Mouse (Mus musculus) megakaryocyte progenitor cell, adult 5-6 weeks (primary cell): ENCODE measurements around the gene Ccdc97. TPM values are rescaled to one million over a fixed set of nuclear protein-coding genes. Genes with fewer than 3 reads are reported as not detected.

Experiments
- ATAC-seq: replicated peaks from 2 replicates; pipeline ENCODE4 v1.8.0; 2016; ENCODE audit warnings: mild to moderate bottlenecking, moderate TSS enrichment, inconsistent platforms; ENCODE audit not compliant: poor library complexity
- total RNA-seq, 2 experiments: library from RNA; stranded (forward) in 1 of 2; stranded (reverse) in 1 of 2; fragments of 157-497, 149-512 nt in 1 of 2; fragments of 200-1000 nt in 1 of 2; gene quantifications; 2 replicates each; pipeline versions ENCODE4 v1.2.3 to v1.2.4; 2015 to 2017

The Ccdc97 gene
- total RNA-seq, 2 experiments from 2014 or later = 10.5 to 25.1 TPM

DNA sequence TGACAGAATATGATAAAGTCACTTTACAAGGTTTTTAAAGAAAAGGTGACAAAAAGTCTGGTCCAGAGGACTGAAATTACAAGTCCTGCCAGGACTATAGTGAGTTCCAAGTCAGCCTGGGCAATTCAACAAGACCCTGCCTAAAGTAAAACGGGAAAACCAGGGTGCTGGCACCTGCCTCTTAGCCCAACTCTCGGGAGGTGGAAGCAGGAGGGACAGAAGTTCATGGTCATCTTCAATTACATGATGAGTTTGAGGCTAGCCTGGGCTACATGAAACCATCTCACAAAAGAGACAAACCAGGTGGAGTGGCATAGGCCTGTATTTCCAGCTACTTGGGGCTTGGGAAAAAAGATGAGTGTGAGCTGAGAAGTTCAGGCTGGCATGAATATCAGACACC is 47.2 kb downstream of the Ccdc97 start:
- ATAC-seq = no peak

DNA sequence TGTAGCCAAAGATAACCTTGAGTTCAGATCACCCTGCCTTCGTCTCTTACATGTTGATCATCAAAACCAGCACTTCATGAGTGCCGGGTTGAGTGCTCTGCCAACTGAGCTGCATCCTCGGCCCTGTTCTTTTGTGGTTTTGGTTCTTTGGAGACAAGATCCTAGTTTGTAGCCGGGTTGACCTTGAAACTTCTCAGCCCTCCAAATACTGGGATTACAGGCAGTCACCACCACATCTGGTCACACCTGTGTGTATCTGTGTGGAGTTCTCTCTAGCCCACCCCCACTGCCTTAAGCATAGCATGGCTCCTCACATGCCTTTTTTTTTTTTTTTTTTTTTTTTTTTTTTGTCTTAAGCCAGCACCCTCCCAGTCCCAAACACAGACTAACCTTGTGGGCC is 48.8 kb downstream of the Ccdc97 start:
- no peak for ATAC-seq

DNA sequence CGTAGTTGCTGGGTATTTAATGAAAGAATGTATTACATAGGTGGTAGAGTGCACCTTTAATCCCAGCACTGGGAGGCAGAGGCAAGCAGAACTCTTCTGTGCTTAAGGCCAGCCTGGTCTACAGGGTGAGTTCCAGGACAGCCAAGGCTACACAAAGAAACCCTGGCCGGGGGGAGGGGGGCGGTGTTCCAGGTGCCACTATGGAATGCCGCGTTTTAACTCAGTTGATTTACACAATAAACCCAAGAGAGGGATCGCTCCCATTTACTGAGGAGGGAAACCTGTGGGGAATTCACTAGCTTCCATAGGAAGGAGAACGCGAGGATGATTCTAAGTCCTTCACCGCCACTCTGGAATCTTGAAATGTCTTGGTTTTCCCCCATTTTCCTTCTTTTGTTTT is 49.3 kb downstream of the Ccdc97 start:
- no peak for ATAC-seq

DNA sequence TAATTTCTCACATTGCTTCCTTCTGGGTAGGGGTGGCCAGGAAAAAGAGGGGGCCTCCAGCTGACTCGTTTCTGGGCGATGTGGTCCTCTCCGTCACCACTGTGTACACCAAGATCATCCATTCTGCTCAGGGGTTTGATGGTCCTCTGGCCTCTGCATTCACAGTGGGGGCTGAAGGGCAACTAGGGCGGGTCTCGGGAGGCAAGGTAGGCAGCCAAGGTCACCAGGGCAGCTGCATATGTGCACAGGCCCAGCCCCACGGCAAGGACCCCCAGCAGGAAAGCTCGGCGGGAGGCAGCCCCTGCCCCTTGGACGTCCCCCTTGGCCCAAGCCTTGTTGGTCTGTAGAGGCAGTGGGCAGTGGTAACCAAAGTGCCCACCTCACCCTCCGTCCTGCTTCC is 49.7 kb downstream of the Ccdc97 start:
- no peak for ATAC-seq

DNA sequence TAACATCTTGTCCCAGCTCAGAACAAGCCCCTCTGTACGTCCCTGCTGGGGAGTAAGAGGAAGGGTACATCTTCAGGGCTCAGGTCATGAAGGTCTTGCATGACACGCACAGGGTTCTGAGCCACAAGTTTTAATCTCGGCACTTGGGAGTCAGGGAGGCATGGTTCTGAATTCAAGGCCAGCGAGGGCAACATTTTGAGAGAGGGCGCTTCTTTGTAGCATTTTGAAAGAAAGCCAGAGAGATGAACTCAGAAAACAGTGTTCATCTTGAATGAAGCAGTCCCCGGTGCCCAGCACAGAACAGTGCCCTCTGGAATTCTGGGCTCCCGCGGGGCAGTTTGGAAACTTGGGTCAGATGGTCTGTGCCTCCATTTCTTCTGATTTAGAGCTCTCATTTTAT is 52.5 kb downstream of the Ccdc97 start:
- ATAC-seq = no peak

Other genes with a start within 250 kb of the Ccdc97 start
- gene Ceacam1, start 241.5 kb downstream of the Ccdc97 start, total RNA-seq (2015) = 62.9 and 87.1 TPM in 2 replicates
- 21.0 and 23.6 TPM in 2 replicates for gene Ceacam1, start 241.5 kb downstream of the Ccdc97 start, total RNA-seq (2017)
- 0.07 TPM in 1 of 2 replicates, not detected in the other for gene Ceacam2, start 179.2 kb downstream of the Ccdc97 start, total RNA-seq (2015)
- gene Ceacam2, start 179.2 kb downstream of the Ccdc97 start, total RNA-seq (2017) = 0.46 TPM in 1 of 2 replicates, not detected in the other
- not detected in 2 replicates for gene Erich4, start 103.2 kb downstream of the Ccdc97 start, total RNA-seq (2015)
- gene Erich4, start 103.2 kb downstream of the Ccdc97 start, total RNA-seq (2017) = not detected in 2 replicates
- gene Dmac2, start 99.7 kb downstream of the Ccdc97 start, total RNA-seq (2015) = 24.5 and 30.0 TPM in 2 replicates
- gene Dmac2, start 99.7 kb downstream of the Ccdc97 start, total RNA-seq (2017) = 34.0 and 34.9 TPM in 2 replicates
- gene B3gnt8, start 92.4 kb downstream of the Ccdc97 start, total RNA-seq (2015) = 5.1 and 7.4 TPM in 2 replicates
- 13.2 and 22.2 TPM in 2 replicates for gene B3gnt8, start 92.4 kb downstream of the Ccdc97 start, total RNA-seq (2017)
- 37.6 and 46.7 TPM in 2 replicates for gene Bckdha, start 60.1 kb downstream of the Ccdc97 start, total RNA-seq (2015)
- 48.6 and 52.0 TPM in 2 replicates for gene Bckdha, start 60.1 kb downstream of the Ccdc97 start, total RNA-seq (2017)
- 80.7 and 84.9 TPM in 2 replicates for gene Exosc5, start 59.9 kb downstream of the Ccdc97 start, total RNA-seq (2015)
- gene Exosc5, start 59.9 kb downstream of the Ccdc97 start, total RNA-seq (2017) = 55.6 and 71.8 TPM in 2 replicates
- gene Tmem91, start 43.9 kb downstream of the Ccdc97 start, total RNA-seq (2015) = 0.69 and 1.0 TPM in 2 replicates
- not detected in 2 replicates for gene Tmem91, start 43.9 kb downstream of the Ccdc97 start, total RNA-seq (2017)
- gene B9d2, start 38.3 kb downstream of the Ccdc97 start, total RNA-seq (2015) = 34.4 and 38.7 TPM in 2 replicates
- 38.2 and 39.8 TPM in 2 replicates for gene B9d2, start 38.3 kb downstream of the Ccdc97 start, total RNA-seq (2017)
- gene Tgfb1, start 32.1 kb downstream of the Ccdc97 start, total RNA-seq (2015) = 237 and 286 TPM in 2 replicates
- 35.7 and 35.8 TPM in 2 replicates for gene Tgfb1, start 32.1 kb downstream of the Ccdc97 start, total RNA-seq (2017)
- gene Hnrnpul1, start 35.7 kb upstream of the Ccdc97 start, total RNA-seq (2015) = 132 and 135 TPM in 2 replicates
- 126 and 141 TPM in 2 replicates for gene Hnrnpul1, start 35.7 kb upstream of the Ccdc97 start, total RNA-seq (2017)
- gene Axl, start 69.6 kb upstream of the Ccdc97 start, total RNA-seq (2015) = 1.1 and 2.3 TPM in 2 replicates
- gene Axl, start 69.6 kb upstream of the Ccdc97 start, total RNA-seq (2017) = 1.5 and 1.9 TPM in 2 replicates
- 0.17 TPM in 1 of 2 replicates, not detected in the other for gene Cyp2s1, start 97.8 kb upstream of the Ccdc97 start, total RNA-seq (2015)
- gene Cyp2s1, start 97.8 kb upstream of the Ccdc97 start, total RNA-seq (2017) = not detected in 2 replicates
- not detected in 2 replicates for gene Cyp2b10, start 178.5 kb upstream of the Ccdc97 start, total RNA-seq (2015)
- not detected in 2 replicates for gene Cyp2b10, start 178.5 kb upstream of the Ccdc97 start, total RNA-seq (2017)